In genomic region chr9:74056709-74057108, GRCm38 (mm10) we compare ENCODE assay signal across 18 mouse cellular contexts. TPM values are rescaled to one million over a fixed set of nuclear protein-coding genes. Genes with fewer than 3 reads are reported as not detected.
A peak's percentile ranks its signal among the peaks of the same experiment; 100 is the strongest.
DNase-seq lines count a peak whose midpoint lies in the region; ATAC-seq and TF ChIP-seq lines count a peak whose summit lies in the region.
"Had no signal": no experiment of that assay in that cellular context is flagged by ENCODE, and none has a peak within 500 bp of the region (broad histone marks: within the 10 kb centered on the region; RNA-seq: fewer than 3 reads in every experiment).

No protein-coding gene starts in this region.

- H3K27ac ChIP-seq in midbrain, embryonic 12.5 days (replicated peaks), result no peak overlapping the region
- H3K27ac ChIP-seq in midbrain, embryonic 11.5 days (ENCODE audit: low read depth, low read length), result no peak overlapping the region
- H3K27ac ChIP-seq in hindbrain, postnatal 0 days, result no peak overlapping the region
- H3K27ac ChIP-seq: heart, embryonic 10.5 days; kidney, postnatal 0 days; limb, embryonic 12.5 days; liver, embryonic 14.5 days; macrophage had no signal

- H3K27me3 ChIP-seq in midbrain, embryonic 12.5 days, result no peaks in the 10 kb centered on the region
- H3K27me3 ChIP-seq in midbrain, embryonic 11.5 days (ENCODE audit: control insufficient read depth, insufficient read depth, low read length), result no peaks in the 10 kb centered on the region
- no peaks in the 10 kb centered on the region for H3K27me3 ChIP-seq in hindbrain, postnatal 0 days (ENCODE audit: insufficient read depth, low read length)
- H3K27me3 ChIP-seq: limb, embryonic 12.5 days had no signal

- H3K9me3 ChIP-seq in midbrain, embryonic 12.5 days, result no peaks in the 10 kb centered on the region
- H3K9me3 ChIP-seq in midbrain, embryonic 11.5 days (ENCODE audit: control insufficient read depth, low read length), result no peaks in the 10 kb centered on the region
- no peaks in the 10 kb centered on the region for H3K9me3 ChIP-seq in hindbrain, postnatal 0 days (ENCODE audit: low read length)
- H3K9me3 ChIP-seq: heart, embryonic 10.5 days had no signal

- 48% methylated on average over 5 of the region's 5 CpGs for WGBS in midbrain, embryonic 12.5 days
- WGBS in midbrain, embryonic 11.5 days, result 62% methylated on average over 5 of the region's 5 CpGs
- 22% methylated on average over 5 of the region's 5 CpGs for WGBS in hindbrain, postnatal 0 days

- ATAC-seq in midbrain, embryonic 12.5 days (ENCODE audit: low FRiP score, low read depth), result peak; percentile 49; the same call in 1 of the 2 replicates
- no peak for ATAC-seq in midbrain, embryonic 11.5 days (ENCODE audit: low FRiP score)
- ATAC-seq in hindbrain, postnatal 0 days, result peak; percentile 66
- ATAC-seq: intestine, embryonic 16.5 days had no signal

- peak; percentile 21 to 22 for DNase-seq in cerebellum, postnatal 10 days
- no peak for DNase-seq in cerebellum, postnatal 36 days
- DNase-seq in midbrain, embryonic 11.5 days (ENCODE audit: low spot score, missing footprints), result no peak
- peak; percentile 54 for DNase-seq in hindbrain, postnatal 0 days (ENCODE audit: low spot score)
- DNase-seq in retina, postnatal 1 day, result peak; percentile 76
- DNase-seq in thymus, postnatal 25 days, result no peak
- no peak for DNase-seq in right cerebral cortex, postnatal 36 days (ENCODE audit: low spot score in 2 of 2)
- DNase-seq: adrenal gland, postnatal 10 days; cerebellum, adult 9-10 months had no signal

- no peak overlapping the region for H3K4me2 ChIP-seq in midbrain, embryonic 12.5 days (replicated peaks)
- no peak overlapping the region for H3K4me2 ChIP-seq in midbrain, embryonic 11.5 days
- H3K4me2 ChIP-seq in hindbrain, postnatal 0 days (ENCODE audit: low read depth, low read length), result no peak overlapping the region
- H3K4me2 ChIP-seq: limb, embryonic 12.5 days had no signal

- no peaks in the 10 kb centered on the region for H3K36me3 ChIP-seq in midbrain, embryonic 12.5 days
- H3K36me3 ChIP-seq in midbrain, embryonic 11.5 days (ENCODE audit: control insufficient read depth, insufficient read depth, low read length), result no peaks in the 10 kb centered on the region
- H3K36me3 ChIP-seq in hindbrain, postnatal 0 days (ENCODE audit: insufficient read depth, low read length), result no peaks in the 10 kb centered on the region
- H3K36me3 ChIP-seq: heart, embryonic 10.5 days; limb, embryonic 12.5 days had no signal

- H3K4me1 ChIP-seq in midbrain, embryonic 12.5 days, result peaks cover 10% of the 10 kb centered on the region
- H3K4me1 ChIP-seq in midbrain, embryonic 11.5 days (ENCODE audit: control insufficient read depth, insufficient read depth, low read length), result peaks cover 3% of the 10 kb centered on the region; the same call in 1 of the 2 replicates
- H3K4me1 ChIP-seq in hindbrain, postnatal 0 days (ENCODE audit: insufficient read depth, low read length), result 0 out of 2 replicates have a peak, but pooled peaks cover 4% of the 10 kb centered on the region
- H3K4me1 ChIP-seq: heart, embryonic 10.5 days; limb, embryonic 12.5 days had no signal

- no peak for TF ChIP-seq CTCF in hindbrain, postnatal 0 days (IDR thresholded peaks at IDR 0.05; ENCODE audit: low read depth)

- no peak overlapping the region for H3K4me3 ChIP-seq in midbrain, embryonic 12.5 days
- H3K4me3 ChIP-seq in midbrain, embryonic 11.5 days (ENCODE audit: low read depth, low read length), result no peak overlapping the region
- no peak overlapping the region for H3K4me3 ChIP-seq in hindbrain, postnatal 0 days (ENCODE audit: low read length)
- H3K4me3 ChIP-seq: heart, embryonic 10.5 days; limb, embryonic 12.5 days; myocyte had no signal

- H3K9ac ChIP-seq in midbrain, embryonic 12.5 days (replicated peaks), result no peak overlapping the region
- no peak overlapping the region for H3K9ac ChIP-seq in midbrain, embryonic 11.5 days (ENCODE audit: low read length)
- H3K9ac ChIP-seq in hindbrain, postnatal 0 days (replicated peaks; ENCODE audit: low read length), result no peak overlapping the region
- H3K9ac ChIP-seq: limb, embryonic 12.5 days; liver, embryonic 14.5 days had no signal

RNA-seq across cellular contexts. Expression of gene Wdr72, which starts 53.4 kb away (rescaled TPM):
- 0.90 and 1.1 TPM in 2 replicates for polyA plus RNA-seq in midbrain, embryonic 12.5 days (2016; fragmentation: Nextera tagmentation; extraction: Ambion mirVana)
- polyA plus RNA-seq in midbrain, embryonic 11.5 days (2014; fragmentation: Nextera tagmentation; extraction: Ambion mirVana), result 0.90 and 0.91 TPM in 2 replicates
- 0.25 and 0.58 TPM in 2 replicates for total RNA-seq in hindbrain, postnatal 0 days (2014; rRNA removed)
- 1.1 and 1.2 TPM in 2 replicates for polyA plus RNA-seq in hindbrain, postnatal 0 days (2015; fragmentation: Nextera tagmentation; extraction: Ambion mirVana)
- total RNA-seq: gastrocnemius, adult 8-10 months had no signal
- polyA plus RNA-seq: macrophage, myocyte had no signal

Comparison
In these comparisons a context has a peak if more than half of its experiments do, and no peak if none do; other contexts are left out.
1. DNase-seq: peak in cerebellum, postnatal 10 days (2 of 2), hindbrain, postnatal 0 days (single experiment) and retina, postnatal 1 day (single experiment); none in cerebellum, postnatal 36 days (0 of 2), midbrain, embryonic 11.5 days (single experiment), thymus, postnatal 25 days (single experiment) and right cerebral cortex, postnatal 36 days (0 of 2).